Mouse (Mus musculus) lung, postnatal 4 days (tissue): ENCODE data around the gene Cdc42ep4.

Experiments
- DNase-seq, 2 experiments: peaks; one replicate each; pipeline ENCODE4 v3.0.0; 2021

Gene Cdc42ep4

DNA sequence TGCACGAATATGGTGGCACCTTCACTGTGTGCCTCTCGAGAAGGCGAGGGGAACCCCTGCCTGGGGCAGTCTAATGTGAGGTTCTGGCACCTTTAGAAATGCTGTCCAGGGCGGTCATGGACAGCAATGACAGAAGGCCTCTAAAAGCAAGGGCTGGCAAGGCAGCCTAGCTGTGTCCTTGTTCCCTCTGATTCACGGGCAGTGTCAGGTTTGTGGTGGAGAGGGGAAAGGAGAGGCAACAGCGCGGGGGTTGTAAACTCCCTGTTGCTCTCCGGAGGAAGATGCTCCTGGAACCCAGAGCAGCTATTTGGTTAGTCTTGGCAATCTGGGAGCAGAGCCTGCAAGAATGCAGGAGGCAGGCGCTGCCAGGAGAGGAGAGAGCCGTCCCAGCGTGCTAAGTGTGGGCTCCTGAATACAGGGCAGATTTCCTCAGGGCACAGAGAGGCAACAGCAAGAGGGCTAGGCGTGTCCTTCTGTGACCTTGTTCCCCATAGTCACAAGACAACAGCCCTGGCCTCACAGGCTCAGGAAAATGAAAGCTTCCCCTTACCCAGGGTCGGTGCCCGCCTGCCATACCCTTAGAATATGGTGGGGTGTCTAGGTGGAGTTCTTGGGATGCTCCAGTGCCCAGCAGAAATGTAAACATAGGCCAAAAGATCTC, 25.3 kb upstream of the Cdc42ep4 start:
- no peak for DNase-seq

DNA sequence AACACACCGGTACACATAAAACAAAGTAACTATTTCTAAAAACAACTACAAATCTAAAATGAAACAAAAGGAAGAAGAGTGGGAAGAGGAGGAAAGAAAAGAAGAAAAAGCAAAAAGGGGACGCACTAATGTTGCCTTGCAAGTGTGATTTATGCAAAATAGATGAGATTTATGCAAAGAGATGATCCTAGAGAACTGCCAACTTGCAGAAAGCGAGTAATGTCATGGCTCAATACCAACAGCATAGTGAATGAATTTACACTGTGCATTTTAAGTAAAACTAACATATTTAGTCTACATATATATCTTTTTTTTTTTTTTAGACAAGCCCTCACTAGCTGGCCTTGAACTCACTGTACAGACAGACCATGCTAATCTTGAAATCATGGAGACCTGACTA, 23.1 kb upstream of the Cdc42ep4 start:
- DNase-seq: no peak

DNA sequence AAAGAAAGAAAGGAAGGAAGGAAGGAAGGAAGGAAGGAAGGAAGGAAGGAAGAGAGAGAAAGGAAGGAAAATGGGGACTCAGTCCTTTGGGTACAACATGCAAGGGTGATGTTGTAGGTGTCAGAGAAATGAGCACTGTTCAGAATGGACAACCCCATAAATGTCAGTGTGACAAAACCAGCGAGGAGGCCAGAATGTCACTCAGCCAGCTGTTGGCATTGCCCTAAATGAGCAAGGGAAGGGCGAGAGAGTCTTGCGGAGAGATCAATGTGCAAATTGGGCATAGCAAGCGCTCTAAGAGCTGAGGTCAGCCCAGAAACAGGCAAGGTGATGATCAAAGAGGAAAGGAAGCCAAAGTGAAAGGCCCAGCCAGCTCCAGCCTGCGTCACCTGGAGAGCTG, 21.5 kb upstream of the Cdc42ep4 start:
- DNase-seq: no peak

DNA sequence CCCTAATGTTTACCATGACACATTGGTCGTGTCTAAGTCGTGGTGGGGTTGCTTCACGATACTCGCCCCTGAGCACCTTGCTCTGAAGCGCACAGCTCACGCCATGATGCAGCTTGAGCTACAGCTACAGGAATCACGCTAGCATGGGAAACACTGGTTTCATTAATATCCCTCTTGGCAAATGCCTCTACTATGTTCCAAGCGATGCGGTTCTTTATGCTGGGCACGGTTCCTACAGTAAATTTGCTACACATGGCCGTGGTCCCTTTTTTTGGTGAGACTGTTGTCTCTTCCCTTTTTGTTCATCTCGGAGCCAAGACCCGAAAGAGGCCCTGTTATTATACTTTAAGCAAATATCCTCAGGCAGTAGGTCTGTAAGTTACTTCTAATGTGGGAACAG, 19.5 kb upstream of the Cdc42ep4 start:
- no peak for DNase-seq

DNA sequence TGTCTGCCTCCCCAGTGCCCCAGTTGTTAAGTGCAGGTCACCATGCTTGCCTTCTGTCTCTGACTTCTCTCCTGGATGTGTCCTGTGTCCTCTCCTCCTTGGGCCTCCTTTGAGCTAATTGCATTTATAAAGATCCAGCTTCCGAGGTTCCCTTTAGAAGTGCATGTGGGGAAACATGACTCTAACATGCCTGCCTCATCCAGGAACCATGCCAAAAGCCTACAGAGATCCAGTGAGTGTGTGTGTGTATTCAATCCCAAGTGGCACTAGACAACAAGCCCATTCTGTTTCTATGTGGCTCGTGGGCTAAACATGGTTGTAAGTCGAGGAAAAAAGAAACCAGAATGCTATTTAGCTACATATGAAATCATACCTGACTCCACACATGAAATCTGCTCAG, 16.7 kb upstream of the Cdc42ep4 start:
- no peak for DNase-seq

DNA sequence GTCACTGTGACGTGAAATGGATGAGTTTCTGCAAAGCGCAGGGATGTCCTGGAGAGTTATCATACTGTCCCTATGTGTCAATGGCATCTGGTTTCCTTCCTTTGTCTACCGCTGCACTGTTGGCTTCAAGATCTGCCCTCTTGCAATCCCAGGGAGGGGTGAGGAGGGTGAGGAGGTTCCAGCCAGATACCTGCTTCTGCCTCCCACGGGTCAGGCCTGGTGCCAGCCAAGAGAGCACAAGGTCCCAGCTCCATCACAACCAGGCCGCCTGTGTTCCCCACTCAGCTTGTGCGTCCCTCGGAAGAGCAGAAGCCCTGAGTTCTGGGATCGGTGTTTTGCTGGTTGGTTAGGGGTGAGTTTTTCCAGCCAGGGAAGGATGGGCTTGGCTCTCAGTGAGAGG, 15.6 kb upstream of the Cdc42ep4 start:
- DNase-seq: no peak

DNA sequence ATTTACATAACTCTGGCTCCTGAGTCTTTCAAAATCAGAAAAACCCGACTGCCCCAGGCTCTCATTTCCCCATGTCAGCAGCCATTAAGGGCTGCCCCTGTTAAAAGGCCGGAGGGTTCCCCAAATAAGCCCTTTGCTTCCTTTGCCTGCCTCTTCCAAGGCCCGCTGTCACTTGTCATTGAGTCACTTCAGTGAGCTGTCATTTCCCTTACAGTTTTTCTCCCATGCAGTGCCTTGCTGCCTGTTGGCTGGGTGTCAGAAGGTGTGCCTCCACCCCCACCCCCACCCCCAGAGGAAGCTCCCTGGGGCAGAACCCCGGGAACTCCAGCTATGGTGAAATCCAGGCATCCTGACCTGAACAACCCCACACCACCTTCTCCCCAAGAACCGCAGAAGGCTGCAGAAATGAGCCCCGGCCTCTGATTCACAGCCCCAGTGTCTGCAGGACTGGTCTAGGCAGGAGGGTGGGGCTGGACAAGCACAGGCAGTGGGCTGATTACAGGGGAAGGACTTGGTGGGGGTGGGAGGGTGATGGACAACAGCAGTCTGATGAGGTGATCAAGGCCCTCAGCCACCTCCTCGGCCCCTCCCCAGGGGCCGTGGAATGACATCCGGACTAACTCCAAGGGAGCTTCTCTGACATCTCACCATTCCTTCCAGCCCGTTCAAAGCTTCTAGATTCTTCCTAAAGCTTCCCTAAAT, 14.8 kb upstream of the Cdc42ep4 start:
- peak; percentile 60 to 86 for DNase-seq

DNA sequence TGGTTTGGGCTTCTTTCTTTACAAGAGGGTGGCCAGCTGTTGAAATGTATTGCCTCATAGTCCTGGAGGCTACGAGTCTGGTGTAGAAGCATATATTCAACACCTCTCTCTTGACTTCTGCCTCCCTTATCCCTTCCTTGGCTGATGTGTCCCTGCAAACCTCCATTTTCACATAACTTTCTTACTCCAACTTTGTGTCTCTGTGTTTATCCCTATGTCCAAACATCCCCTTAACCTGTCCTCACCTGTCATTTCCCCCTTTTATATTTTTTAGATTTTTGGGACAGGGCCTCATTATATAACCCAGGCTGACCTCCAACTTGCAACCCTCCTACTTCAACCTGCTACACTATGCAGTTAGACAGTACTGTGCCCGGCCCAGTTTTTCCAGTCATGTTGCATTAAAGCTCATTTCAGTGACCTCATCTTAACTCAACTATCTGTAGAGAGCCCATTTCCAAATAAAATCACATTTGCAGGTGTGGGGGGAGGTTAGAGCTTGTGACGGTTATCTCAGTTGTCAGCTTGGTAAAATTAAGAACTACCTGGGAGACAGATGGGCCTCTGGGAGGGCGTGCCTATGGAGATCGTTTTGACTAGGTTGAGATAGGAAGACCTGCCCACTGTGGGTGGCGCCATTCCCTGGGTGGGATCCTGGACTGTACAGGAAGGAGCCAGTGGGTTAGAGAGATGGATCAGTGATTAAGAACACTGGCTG, 12.6 kb upstream of the Cdc42ep4 start:
- no peak for DNase-seq

DNA sequence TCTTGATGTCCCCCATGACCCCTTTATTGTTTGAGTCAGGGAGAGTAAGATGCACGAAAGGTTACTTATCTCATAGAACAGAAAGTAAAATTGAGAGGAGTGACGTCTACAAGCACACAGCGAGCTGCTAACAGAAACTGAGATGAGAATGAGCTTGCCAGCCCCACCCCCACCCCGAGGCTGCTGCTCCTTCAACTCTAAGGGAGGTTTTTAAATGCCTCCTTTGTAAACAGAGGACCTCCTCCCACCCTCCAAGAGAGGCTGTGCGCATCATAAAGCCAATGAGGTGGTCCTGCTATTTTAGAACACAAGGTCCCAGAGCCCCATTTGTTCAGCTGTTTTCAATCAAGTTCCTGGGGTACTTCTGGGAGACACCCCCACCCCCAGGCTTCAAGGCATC, 11.8 kb upstream of the Cdc42ep4 start:
- no peak for DNase-seq

DNA sequence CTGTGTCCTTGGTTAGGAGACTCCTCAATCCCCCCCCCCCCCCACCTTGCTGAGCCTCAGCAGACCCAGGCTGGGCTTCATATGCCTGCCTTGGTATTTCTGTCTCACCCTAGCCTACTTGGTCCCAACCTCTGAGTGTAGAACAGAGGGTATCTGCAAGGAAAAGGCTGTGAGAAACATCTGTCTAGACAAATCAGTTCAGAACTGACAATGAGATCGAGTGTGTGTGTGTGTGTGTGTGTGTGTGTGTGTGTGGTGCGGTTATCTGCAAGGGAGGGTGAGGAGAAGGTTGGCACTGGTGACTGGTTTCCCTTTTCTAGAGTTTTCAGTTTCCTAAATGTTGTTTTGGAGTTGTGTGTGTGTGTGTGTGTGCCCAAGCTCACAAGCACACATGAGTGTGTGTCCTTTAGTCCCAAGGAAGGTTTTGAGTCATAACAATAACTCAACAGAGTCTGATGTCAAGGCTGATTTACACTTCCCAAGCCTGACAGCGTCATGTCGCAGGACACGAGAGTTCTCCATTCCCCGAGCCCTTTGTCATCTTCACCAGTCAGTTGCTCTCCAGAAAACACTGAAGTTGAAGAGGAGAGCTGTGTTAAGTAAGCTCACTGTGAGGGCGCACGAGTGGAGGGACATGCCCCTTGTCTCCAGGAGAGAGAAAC, 10.6 kb upstream of the Cdc42ep4 start:
- no peak for DNase-seq

DNA sequence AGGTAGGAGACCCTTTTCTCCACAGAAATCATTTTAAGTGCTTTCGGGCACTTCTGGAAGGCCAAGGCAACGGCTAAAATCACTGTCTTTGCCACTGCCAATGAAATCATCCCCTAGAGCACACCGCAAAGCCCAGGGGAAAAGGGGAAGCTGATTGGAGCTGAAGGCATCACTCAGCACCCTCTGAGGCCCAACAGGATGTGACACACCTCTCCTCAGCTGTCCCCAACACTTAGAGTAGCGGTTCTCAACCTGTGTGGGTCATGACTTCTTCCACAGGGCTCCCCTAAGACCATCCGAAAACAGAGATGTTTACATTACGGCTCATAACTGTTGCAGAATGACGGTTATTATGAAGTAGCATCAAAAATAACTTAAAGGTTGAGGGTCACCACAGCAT, 10.0 kb upstream of the Cdc42ep4 start:
- no peak for DNase-seq

DNA sequence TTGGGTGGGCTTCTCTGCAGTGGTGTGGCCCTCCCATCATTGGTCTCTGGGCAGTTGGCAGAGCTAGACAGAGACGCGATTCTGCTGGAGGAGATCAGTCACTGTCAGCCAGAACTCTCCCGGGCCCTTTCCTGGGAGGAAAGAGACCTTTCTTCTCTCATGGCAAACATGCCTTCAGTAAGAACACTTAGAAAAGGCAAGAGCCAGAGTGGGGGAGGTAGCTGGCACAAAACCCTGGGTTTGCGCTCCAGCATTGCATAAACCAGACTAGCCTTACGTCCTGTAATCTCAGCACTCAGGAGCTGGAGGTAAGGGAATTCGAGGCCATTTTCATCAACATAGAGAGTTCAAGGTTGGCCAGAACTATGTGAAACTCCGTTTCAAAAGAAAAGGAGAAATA, 8.8 kb upstream of the Cdc42ep4 start:
- no peak for DNase-seq

DNA sequence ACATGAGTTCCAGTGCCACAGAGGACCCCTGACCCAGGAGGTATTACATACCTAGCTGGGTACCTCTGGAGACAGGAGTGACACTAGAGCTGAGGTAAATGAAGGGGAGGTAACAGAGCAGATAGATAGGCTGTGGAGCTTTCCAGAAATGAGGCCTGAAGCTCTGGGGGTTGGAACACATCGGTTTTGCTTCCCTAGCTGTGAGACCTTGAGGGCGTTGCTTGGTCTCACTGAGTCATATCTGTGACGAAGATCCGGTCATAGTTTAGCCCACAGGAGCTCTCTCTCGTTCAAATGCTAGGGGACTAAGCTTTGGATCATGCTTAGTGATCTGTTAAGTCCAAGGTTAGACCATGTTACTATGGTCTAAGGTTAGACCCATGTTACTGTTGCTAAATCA, 7.2 kb upstream of the Cdc42ep4 start:
- no peak for DNase-seq

DNA sequence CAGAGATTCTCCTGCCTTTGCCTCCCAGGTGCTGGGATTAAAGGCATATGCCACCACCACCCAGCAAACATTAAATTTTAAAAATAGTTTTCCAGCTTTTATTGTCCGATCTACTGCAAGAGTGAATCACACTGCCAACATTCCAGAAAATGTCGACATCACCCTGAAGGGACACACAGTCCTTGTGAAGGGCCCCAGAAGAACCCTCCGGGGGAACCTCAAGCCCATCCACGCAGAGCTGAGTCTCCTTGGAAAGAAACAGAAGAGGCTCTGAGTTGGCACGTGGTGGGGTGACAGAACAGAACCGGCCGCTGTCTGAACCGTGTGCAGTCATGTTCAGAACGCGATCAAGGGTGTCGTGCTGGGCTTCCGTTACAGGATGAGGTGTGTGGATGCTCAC, 4.9 kb upstream of the Cdc42ep4 start:
- peak; percentile 28 to 66 for DNase-seq

DNA sequence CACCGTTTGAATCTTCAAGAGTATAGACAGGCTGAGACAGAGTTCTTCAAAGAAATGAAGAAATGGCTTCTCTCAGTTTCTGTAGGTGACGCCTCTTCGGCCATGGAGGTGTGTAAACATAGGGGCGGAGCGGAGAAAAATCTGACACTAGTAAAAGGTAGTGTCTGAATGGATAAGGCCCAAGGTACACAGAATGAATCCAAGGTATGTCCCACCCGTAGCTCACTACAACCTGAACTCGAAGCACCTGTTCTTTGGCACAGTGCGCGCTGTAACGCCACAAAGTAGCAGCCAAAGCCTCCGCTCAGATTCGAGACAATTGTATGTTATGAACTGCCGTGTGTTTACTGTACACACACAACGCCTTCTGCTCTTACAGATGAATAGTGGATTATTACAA, 4.2 kb upstream of the Cdc42ep4 start:
- no peak for DNase-seq

DNA sequence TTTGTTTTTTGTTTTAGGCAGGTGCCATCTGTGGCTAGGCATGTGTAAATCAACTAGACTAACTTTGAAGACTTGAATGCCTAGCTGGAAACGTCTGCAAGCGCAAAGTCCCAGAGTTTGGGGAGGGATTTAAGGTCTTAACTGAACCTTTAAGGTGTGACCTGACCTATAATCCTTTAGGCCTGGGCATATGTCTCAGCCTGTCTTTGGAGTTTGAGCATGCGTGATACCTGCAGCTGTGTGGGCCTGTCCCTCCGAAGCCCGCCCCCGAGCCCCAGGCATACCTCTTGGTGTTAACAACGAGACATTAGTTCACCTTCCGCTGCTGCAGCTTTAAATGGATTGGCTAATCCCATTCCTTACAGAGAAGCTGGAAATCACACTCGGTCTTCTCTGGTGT, 3.2 kb upstream of the Cdc42ep4 start:
- no peak for DNase-seq

DNA sequence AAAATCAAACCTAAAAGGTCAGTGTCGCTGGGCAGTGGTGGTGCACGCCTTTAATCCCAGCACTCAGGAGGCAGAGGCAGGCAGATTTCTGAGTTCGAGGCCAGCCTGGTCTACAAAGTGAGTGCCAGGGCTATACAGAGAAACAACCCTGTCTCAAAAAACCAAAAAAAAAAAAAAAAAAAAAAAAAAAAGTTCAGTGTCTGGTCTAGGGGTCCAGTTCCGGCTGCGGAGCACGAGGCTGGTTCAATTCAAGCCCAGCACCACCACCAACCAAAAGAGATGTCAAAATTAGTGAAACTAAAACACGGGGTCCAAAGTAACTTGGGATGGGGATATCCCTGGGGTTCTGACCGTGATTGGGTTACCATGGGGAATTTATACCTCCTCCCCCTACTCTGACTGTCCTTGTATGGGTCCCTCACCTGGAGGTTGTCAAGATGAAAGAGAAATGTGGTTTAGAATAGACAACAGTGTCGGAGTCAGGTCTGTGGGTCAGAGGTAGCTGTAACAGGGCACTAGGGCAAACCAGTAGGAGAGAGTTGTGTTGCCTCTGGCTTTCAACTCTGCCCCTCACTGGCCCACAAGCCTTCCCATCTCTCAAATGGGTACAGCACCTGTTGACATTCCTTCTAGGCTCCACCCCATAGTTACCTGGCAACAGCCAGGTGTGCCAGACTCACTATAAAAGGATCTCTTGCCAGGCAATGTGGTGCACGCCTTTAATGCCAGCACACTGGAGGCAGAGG, 1.2 kb upstream of the Cdc42ep4 start:
- no peak for DNase-seq

DNA sequence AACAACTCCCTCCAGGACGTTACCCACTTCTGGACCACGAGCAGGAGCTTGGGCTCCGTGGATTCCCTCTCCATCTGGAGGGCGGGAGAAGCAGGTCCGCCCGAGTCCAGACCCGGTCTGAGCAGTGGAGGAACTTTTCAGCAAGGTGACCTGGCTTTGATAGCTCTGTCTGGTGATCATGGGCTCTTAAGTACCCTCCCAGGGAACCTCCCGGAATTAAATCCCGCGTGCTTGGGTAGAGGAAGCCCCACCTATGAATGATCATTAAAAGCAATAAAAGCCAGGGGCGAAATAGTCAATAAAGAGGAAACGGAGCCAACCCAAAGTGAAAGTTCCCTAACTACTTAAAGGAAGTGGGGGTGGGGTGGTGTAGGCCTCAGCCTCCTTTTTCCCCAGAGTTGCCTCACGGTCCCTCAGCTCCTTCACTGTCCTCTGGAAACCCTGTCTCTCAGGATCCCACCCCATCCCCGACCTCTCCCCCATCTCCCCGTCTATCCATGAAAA, 529 bp upstream of the Cdc42ep4 start:
- DNase-seq: no peak

DNA sequence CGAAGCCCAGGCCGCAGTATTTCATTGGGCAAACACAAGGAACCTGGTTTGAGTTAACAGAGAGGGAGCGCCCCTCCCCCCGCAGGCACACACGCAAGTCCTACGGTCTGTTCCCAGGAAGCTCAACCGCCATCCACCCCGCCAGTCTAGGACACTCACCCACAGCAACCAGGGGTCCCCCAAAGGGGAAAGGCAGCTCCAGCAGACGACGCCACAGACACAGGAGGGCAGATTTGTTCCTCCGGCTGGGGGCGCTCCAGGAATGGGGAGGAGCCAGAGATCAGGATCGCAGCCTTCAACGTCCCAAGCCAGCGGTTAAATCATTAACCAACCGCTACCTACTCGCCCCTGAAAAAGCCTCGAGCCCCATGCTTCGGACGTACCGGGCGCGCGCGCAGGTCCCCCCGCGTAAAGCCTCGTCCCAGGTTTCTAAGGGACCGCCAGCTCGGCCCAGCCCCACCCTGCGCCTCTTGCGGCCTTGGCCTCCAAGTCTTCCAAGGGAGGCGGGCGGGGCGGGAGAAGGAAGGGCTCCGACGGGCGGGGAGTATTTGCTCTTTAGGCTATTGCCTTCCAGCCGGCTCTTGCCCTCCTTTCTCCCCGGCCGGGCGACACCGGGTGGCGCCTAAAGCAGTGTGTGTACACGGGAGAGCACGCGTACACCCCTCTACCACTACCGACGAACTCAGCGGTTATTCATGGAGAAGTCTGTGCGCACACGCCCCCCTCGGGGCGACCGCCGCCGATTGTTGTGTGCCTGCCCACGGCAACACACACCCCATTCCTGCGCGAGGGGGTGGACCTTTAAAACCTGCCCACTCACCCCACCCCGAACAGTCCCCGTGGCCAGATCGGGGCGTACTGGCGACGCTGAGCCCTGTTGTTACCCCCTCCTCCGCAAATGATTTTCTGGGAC, 854 bp downstream of the Cdc42ep4 start:
- peak; percentile 86 to 87 for DNase-seq

DNA sequence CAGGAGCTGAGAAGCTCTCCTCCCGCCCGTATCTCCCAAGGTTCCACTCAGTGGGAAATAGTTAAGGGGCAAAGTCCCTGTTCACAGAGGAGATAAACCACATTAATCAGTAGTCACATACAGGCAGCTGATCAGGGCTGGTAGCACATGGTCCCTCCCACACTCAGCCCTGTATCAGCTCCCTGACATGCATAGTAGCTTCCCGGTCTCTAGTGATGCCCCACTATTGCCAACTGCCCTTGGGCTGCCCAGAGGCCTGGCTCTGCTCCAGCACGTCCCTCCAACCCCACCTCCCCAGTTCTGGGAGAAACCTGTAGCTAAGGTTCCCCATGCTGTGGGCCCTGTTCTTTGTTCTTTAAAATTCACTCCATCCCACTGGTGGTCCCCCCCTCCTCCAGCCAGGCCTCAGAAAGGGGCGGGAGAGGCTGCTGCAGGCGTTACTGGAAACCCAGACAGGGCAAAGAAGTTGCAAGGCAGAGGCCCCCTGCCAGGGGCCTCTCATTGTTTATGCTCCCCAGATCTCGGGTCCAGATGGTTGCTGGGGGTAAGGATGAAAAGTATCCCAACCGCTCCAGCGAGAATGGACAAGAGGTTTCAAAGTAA, 1.8 kb downstream of the Cdc42ep4 start:
- DNase-seq: peak in 1 of 2 experiments; percentile 63
